Comparison of ENCODE assay signal across 8 mouse cellular contexts in the genomic region with DNA sequence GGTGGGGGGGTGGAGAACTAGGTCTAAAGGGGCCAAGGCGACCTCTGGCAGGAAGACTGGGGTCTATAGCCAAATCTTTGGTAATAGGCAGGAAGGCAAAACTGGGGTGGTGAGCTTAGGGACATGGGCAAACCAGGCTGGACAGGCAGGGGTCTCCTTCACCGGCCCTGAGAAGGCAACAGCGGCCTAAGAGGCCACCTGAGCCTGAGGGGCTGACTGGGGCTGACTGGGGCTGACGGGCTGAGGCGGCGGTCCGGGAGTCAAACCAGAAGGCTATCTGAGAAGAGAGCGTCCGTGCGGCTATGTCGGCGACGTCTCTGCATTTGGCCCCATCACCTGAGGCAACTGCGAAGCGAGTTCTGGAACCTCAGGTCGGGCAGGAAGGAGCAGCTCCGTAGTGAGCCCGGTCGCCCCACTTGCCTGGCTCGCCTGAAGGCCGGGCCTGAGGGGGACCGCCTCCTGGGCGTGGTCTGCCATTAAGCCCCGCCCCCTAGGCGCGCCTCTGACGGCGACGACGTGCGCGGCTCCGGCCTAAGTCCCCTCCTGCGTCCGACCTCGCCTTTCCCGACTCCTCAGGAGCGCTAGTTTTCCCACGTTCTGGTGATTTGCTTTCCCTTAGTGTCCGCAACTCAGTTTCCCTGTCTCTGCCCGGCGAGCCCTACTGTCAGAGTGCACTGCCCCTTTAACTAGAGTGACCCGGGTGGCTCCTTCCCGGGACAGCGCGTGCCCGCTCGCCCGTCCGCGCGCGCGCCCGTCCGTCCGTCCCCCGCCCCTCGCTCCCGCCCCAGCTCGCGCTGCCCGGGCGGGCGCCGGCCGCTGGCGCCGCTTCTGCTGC. TPM values are rescaled to one million over a fixed set of nuclear protein-coding genes. Genes with fewer than 3 reads are reported as not detected.
DNase-seq lines count a peak whose midpoint lies in the region; ATAC-seq lines count a peak whose summit lies in the region.

Inca1 (minus strand) TSS at position 434 of the 835 bp plus-strand sequence.
Kif1c (plus strand) TSS at position 827 of the 835 bp plus-strand sequence.

- ATAC-seq in hindbrain, embryonic 13.5 days (ENCODE audit: low FRiP score): peak; percentile 95

- no peaks in the 10 kb centered on the region for H3K9me3 ChIP-seq in hindbrain, embryonic 13.5 days

- WGBS in hindbrain, embryonic 13.5 days: 2% methylated on average over 69 of the region's 69 CpGs

- peak within 1 kb of the TSS; percentile 89 for H3K4me2 ChIP-seq in hindbrain, embryonic 13.5 days

- peak; percentile 98 for DNase-seq in NIH3T3 (ENCODE audit: low read depth)
- DNase-seq in cerebellum, postnatal 10 days: peak; percentile 99
- peak; percentile 86 to 94 for DNase-seq in frontal cortex, postnatal 14 days (ENCODE audit: low spot score in 2 of 2)
- DNase-seq in layer of hippocampus, postnatal 36 days: peak; percentile 94 to 95
- peak; percentile 95 for DNase-seq in lung, postnatal 36 days
- DNase-seq in retina, postnatal 1 day: peak; percentile 94
- peak; percentile 91 to 98 for DNase-seq in urinary bladder, adult 18-20 months (ENCODE audit: low spot score in 2 of 2)

- no peaks in the 10 kb centered on the region for H3K27me3 ChIP-seq in hindbrain, embryonic 13.5 days

- peaks cover 26% of the 10 kb centered on the region for H3K4me1 ChIP-seq in hindbrain, embryonic 13.5 days (replicated peaks)

- peak within 1 kb of the TSS; percentile 93 for H3K27ac ChIP-seq in hindbrain, embryonic 13.5 days

- peaks cover 19% of the 10 kb centered on the region for H3K36me3 ChIP-seq in hindbrain, embryonic 13.5 days

- peak within 1 kb of the TSS; percentile 95 for H3K9ac ChIP-seq in hindbrain, embryonic 13.5 days

- H3K4me3 ChIP-seq in hindbrain, embryonic 13.5 days: peak within 1 kb of the TSS; percentile 91

RNA-seq across cellular contexts. Expression of gene Inca1, which starts in this region (rescaled TPM):
- polyA plus RNA-seq in hindbrain, embryonic 13.5 days (2015; fragmentation: Nextera tagmentation; extraction: Ambion mirVana): 1.6 TPM in 2 replicates
- total RNA-seq in layer of hippocampus, postnatal 36 days (2021): 1 to 10 TPM; 3.0 to 3.5 TPM

RNA-seq across cellular contexts. Expression of gene Kif1c, which starts in this region (rescaled TPM):
- 1.5 and 1.7 TPM in 2 replicates for polyA plus RNA-seq in hindbrain, embryonic 13.5 days (2015; fragmentation: Nextera tagmentation; extraction: Ambion mirVana)
- 10 to 100 TPM; 75.2 to 83.8 TPM for total RNA-seq in layer of hippocampus, postnatal 36 days (2021)

Comparison
In these comparisons a context has a peak if more than half of its experiments do, and no peak if none do; other contexts are left out.
1. Peak in every context shown above with its lines: DNase-seq, ATAC-seq, H3K4me3 ChIP-seq and H3K27ac ChIP-seq.